Mouse (Mus musculus): Measurements from ENCODE around the gene Fam71e2.

- TF ChIP-seq TCF12 (IDR thresholded peaks at IDR 0.05; ENCODE audit: insufficient read depth, poor library complexity, severe bottlenecking) (no peak), POLR2A (IDR thresholded peaks at IDR 0.05; ENCODE audit: insufficient read length, low read depth) (no peak), USF1 (IDR thresholded peaks at IDR 0.05; ENCODE audit: low read depth) (no peak), MAX (IDR thresholded peaks at IDR 0.05; ENCODE audit: low read depth) (no peak), MYOG (IDR thresholded peaks at IDR 0.05; ENCODE audit: control insufficient read depth in 1 of 3, insufficient read depth in 1 of 3, insufficient read length in 2 of 3, low read depth in 2 of 3) (no peak), CEBPB (IDR thresholded peaks at IDR 0.05; ENCODE audit: insufficient read depth, poor library complexity, severe bottlenecking) (no peak), E2F4 (IDR thresholded peaks at IDR 0.05; ENCODE audit: insufficient read depth) (no peak), POLR2AphosphoS2 (IDR thresholded peaks at IDR 0.05; ENCODE audit: insufficient read length, low read depth) (no peak), MYOD1 (IDR thresholded peaks at IDR 0.05; ENCODE audit: control insufficient read depth in 1 of 3, insufficient read length in 2 of 3, low read depth in 2 of 3) (no peak)
Observed at GRCm38 (mm10) chr7:4764946-4765710, 6.0 kb downstream of the Fam71e2 start.
